Mouse (Mus musculus): ENCODE results near the gene Col9a3.

The Col9a3 gene

DNA sequence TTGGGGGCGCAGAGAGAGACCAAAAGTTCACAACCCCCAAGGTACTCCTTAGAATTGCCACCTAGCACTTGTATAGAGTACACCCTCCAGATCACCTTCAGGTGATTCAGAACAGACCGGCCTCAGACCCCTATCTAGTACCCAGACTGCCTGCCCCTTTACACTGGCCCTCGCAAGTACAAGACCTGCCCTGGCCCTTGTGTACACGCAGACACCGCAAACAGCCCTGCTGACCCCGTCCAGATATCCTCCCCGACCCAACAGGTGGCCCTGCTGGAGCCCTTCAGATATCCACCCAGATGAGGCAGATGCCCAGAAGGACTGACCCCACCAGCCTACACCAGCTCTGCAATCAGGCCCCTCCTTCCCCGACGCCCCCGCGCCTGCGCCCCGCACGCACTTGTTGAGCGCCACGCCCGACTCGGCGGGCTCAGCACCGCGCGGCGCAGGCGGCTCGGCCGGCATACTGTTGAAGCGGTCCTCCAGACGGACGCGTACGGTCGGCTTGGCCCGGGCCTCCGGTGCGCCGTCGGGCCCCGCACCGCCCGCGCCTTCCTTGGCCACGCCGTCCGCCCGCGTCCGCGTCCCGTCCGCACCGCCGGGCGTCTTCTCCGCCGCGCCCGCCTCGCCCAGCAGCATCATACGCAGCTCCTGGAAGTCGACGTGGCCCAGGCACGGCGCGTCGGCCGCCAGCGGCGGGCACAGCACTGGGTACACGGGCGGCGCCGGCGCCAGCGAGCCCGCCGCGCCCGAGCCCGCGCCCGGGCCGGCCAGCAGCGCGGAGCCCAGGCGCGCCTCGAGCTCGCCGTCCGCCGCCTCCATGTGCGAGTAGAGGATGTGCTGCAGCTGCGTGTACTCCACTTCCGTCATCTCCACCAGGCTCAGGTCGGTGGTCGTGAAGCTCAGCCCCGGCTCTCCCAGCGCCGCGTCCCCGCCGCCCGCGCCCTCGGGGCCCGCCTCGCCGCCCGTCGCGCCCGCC is 44.3 kb downstream of the Col9a3 start:
- no peak for DNase-seq

DNA sequence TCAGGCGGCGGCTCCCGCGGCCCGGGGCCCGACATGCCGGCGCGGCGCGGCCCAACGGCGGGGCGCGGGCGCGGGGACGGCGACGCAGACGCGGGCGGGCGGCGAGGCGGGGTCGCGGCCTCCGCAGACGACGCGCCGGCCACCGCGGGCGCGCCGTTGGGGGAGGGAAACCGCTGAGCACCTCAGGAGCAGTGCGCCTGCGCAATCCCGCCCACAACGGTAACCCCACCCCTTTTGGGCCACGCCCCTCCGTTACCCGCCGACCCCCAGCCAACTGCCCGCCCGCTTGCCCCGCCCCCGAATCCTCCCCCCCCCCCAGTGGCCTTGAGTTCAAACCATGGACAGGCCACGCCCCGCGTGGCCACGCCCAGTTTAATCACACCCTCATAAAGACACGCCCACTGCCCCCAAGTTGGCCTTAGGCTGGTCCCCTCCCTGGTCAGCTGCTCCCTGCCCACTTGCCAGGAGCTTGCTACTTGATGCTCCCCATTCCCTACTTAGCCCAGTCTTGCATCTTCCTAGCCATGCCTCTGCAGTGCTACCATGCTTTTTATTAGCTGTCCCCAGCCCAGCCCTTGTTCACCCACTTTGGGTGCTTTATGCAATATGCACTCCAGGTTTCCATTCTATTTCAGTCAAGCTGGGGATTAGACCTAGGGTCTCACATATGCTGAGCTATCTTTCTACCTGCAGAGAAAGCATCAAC is 45.1 kb downstream of the Col9a3 start, which contains the start of gene Tcfl5:
Gene Tcfl5, minus strand, starts transcription at position 154 of the 706 bp plus-strand sequence.
- peak in 1 of 2 experiments; percentile 25 for DNase-seq

DNA sequence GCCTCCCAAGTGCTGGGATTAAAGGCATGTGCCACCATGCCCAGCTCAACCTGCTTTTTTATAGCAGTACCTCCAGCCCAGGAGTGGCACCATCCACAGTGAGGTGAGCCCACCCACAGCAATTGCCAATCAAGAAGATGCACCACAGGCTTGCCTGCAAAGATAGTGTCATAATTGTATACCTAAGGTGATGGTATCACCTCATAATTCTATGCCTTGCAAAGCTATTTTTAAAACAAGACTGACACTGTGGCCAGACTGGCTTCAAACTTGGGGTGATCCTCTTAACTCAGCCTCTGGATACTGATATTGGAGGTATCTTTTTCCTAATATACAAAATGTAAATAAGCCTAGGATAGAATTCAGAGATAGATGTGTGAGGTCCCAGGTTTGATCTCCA is 46.0 kb downstream of the Col9a3 start:
- DNase-seq, result no peak

DNA sequence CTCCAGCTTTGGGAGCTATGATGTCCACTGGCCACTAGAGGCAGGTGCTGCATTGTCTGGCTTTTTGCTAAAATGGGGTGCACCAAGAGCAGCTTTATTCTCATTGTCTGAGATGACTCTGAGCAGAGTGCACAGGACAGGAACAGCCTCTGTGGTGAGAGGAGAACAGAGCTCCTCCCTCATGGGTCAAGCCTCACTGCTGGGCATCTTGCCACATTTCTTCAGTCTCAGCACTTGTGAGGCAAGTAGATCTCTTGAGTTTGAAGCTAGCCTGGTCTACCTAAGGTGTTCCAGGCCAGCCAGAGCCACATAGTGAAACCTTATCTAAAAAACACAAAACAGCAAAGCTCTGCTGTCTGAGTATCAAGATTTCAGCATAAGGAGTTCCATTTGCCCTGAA is 49.3 kb downstream of the Col9a3 start:
- no peak for DNase-seq

DNA sequence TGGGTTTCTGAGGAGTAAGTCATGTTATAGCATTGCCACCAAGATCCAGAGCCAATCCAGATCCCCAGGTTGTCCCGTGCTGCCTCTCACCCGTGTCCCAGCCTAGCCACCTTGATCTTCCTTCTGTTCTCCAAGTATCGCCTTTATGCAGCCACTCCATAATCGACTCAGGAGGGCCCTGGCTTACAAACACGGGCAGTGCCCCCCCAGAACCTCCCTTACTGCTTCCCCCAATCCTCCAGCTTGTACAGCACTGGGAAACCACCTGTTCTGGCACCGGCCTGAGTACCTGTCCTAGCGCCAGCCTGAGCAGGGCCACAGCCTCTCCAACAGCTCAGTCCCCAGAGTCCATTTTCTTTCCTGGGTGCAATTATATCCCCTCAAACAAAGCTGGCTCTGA is 57.1 kb downstream of the Col9a3 start:
- DNase-seq, result peak; percentile 48 to 49

DNA sequence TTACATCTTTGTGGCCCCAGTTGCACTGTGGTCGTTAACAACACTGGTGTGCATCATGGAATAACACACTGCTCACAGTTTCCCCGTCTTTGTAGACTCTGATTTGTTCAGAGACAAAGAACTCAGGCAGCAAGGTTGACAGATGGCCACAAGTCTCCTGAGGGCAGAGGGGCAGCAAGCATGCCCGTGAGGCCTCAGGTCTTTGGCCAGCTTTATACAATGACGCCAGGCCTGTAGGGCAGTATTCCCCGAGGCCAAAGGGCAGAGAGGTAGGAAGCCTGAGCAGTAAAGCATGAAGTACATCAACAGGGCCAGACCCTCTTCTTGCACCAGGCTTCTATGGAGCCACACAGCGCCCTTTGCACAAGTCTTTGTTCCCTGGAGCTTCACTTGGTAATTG is 57.6 kb downstream of the Col9a3 start:
- DNase-seq, result peak; percentile 57 to 70

DNA sequence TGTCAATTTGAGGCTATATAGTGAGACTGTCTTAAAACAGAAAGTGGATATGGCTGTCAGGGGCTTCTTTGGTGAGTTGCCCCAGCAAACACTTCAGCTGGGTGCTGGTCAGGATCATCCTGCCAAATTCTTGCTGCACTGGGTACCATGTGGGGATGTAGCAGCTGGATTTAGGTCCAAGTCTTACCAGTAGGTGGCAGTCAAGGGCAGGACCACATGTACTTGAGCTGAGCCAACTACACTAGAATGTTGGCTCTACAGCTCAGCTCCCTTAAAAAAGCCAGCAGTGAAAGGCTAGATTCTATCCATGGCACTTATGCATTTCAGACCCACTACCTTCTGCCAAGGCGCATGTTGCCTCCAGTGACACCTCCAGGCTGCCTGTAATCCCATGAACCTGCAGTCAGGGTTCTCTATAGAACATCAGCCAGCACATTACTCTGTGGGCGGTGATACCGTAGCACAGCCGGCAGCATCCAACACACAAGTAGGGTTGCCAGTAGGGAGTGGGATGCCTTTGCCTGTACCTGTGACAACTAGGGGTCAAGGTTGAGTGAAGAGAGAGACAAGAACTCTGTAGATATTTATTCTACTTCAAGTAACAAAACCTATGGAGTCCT is 59.9 kb downstream of the Col9a3 start:
- DNase-seq, result peak; percentile 84 to 89

DNA sequence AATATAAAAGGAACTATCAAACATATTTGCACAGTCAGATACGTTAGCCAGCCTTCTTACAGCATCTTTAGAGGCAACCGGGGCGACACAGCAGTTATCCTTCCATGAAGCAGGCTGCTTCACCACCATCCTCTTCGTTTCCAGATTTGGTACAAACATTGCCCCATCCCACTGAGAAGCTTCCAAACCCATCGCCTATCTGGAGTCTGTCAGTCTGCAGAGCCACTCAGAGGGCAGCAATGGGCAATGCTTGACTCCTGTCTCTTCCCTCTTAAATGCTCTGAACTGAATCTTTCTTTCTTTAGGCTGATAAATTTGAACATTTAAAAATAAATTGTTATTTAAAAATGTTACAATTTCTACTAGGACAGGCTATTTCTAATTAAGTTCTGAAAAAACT is 60.8 kb downstream of the Col9a3 start:
- DNase-seq, result no peak

DNA sequence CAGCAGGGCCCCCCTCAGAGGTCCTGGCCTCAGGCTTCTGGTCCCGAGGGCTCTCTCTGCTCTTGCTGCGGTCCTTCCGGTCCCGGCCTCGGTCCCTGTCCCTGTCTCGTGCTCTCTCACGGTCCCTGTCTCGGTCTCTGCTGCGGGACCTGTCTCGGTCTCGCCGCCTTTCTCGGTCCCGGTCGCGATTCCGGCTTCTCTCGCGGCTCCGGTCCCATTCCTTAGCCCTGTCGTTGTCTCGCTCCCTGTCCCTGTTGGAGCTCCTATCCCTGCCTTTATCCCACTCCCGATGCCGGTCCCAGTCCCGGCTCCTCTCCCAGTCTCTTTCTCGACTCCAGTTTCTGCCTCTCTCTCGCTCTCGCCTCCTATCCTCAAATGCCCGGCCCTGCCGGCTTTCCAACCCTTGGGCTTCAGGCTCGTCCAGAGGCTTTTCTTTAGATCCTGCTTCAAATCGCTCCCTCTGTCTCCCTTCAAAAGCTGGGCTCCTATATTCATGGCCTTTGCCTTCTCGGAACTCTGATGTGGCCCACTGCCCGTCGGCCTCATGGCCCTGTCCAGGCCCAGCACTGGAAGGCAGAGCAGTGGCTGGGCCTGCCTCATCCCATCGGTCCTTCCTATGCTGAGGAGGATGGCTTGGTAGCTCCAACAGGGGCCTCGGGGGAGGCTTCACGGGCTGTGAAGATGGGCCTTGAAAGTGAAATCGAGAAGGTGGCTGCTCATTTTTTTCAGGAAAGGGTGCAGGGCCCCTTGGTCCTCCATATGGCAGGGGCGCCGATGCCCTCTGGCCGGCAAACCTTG is 62.0 kb downstream of the Col9a3 start:
- peak; percentile 31 to 39 for DNase-seq

DNA sequence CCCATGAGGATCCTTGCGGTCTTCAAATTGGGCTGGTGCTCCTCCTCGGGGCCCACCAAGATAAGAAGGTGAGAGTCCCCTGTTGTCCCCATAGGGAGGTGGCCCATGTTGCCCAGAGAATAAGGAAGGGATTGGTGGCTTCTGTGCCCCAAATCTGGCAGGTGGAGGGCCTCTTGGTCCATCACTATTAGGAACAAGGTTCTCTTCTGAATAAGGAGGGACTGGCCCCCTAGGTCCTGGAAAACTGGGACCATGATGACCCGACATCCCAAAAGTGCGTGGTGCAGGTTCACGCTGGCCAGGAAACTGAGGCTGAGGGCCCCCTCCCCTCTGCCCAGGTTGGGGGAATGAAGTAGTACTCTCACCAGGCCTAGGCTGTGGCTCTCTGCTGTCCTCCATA is 62.9 kb downstream of the Col9a3 start:
- DNase-seq, result no peak

DNA sequence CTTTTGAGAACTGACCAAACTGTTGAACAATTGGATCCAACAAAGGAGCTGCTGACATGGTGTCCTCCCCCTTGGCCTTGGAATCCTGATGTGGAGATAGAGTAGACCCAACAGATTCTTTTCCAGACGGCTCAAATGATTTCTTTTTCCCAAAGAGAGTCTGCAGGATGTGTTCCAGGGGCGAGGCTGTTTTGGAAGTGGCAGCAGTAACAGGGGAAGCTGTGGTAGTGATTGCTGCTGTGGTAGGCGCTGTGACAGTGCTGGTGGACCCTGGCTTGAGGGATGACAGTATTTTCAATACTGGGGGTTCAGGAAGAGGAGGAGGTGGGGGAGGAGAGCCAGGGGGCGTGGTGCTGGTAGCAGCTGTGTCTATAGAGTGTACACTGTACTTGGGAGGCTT is 64.4 kb downstream of the Col9a3 start:
- no peak for DNase-seq

All from cerebellum, postnatal 10 days (tissue).